Mouse (Mus musculus): ENCODE results near the gene Arfgap3. TPM values are rescaled to one million over a fixed set of nuclear protein-coding genes. Genes with fewer than 3 reads are reported as not detected.

Arfgap3 gene
- polyA plus RNA-seq, 3 experiments from 2014 or later, result 11.7 to 14.1 (median 13.4) TPM

- no peak for ATAC-seq
These were observed 98.7 kb downstream of the Arfgap3 start, which contains the start of gene A4galt for GRCm38 (mm10) chr15:83251176-83252004. Gene A4galt (minus strand): TSS chr15:83251774.

GRCm38 (mm10) chr15:83250651-83251175, 99.3 kb downstream of the Arfgap3 start:
- ATAC-seq, result no peak

Other genes with a start within 250 kb of the Arfgap3 start
- gene Rrp7a, start 227.4 kb downstream of the Arfgap3 start, polyA plus RNA-seq (2017; shearing (Covaris generic)), result 10 to 100 TPM; 70.6 to 86.9 (median 82.4) TPM
- 100 to 1,000 TPM; 162 to 203 (median 174) TPM for gene Poldip3, start 200.9 kb downstream of the Arfgap3 start, polyA plus RNA-seq (2017; shearing (Covaris generic))
- 10 to 100 TPM; 58.4 to 85.8 (median 76.2) TPM for gene Cyb5r3, start 177.7 kb downstream of the Arfgap3 start, polyA plus RNA-seq (2017; shearing (Covaris generic))
- not detected for gene A4galt, start 98.5 kb downstream of the Arfgap3 start, polyA plus RNA-seq (2017; shearing (Covaris generic))
- gene Pacsin2, start 114.4 kb upstream of the Arfgap3 start, polyA plus RNA-seq (2017; shearing (Covaris generic)), result 10 to 100 TPM; 17.1 to 34.5 (median 22.0) TPM
- gene Ttll1, start 160.6 kb upstream of the Arfgap3 start, polyA plus RNA-seq (2017; shearing (Covaris generic)), result 10 to 100 TPM in 1 of 3 experiments, 1 to 10 TPM in 2; 6.8 to 11.7 (median 9.6) TPM
- 1 to 10 TPM; 2.7 to 3.6 (median 3.4) TPM for gene Bik, start 176.6 kb upstream of the Arfgap3 start, polyA plus RNA-seq (2017; shearing (Covaris generic))
- gene Tspo, start 213.3 kb upstream of the Arfgap3 start, polyA plus RNA-seq (2017; shearing (Covaris generic)), result 100 to 1,000 TPM; 311 to 463 (median 342) TPM
- gene Mcat, start 213.5 kb upstream of the Arfgap3 start, polyA plus RNA-seq (2017; shearing (Covaris generic)), result 1 to 10 TPM; 3.0 to 5.2 (median 4.1) TPM
- gene Ttll12, start 244.9 kb upstream of the Arfgap3 start, polyA plus RNA-seq (2017; shearing (Covaris generic)), result 10 to 100 TPM; 11.0 to 17.4 (median 13.2) TPM